Mouse (Mus musculus): Measurements from ENCODE around the gene Sik1. TPM values are rescaled to one million over a fixed set of nuclear protein-coding genes. Genes with fewer than 3 reads are reported as not detected.

Sik1 gene
- polyA plus RNA-seq, 2 experiments, result 2.6 to 3.0 TPM

- H3K4me3 ChIP-seq (ENCODE audit: insufficient read depth in 1 of 2, low read depth in 2 of 2, low read length in 2 of 2), result no peak overlapping the region
- DNase-seq (ENCODE audit: low read depth in 3 of 3, low spot score in 3 of 3) (no peak), ATAC-seq (ENCODE audit: insufficient read depth) (no peak)
- peaks cover 5 to 23% of the 10 kb centered on the region in 2 experiments for H3K4me1 ChIP-seq (replicated peaks; ENCODE audit: control insufficient read depth in 2 of 2, insufficient read depth in 2 of 2, low read length in 1 of 2)
- no peak for TF ChIP-seq EP300 (IDR thresholded peaks at IDR 0.05; ENCODE audit: low read depth)
- no peak for TF ChIP-seq CTCF (IDR thresholded peaks at IDR 0.05; ENCODE audit: low read depth)
- no peaks in the 10 kb centered on the region for H3K36me3 ChIP-seq (replicated peaks; ENCODE audit: control insufficient read depth, insufficient read depth, low read depth)
- WGBS (ENCODE audit: insufficient replicate concordance), result 63% methylated on average over 3 of the region's 3 CpGs
- no peak overlapping the region for H3K4me2 ChIP-seq (ENCODE audit: low read depth)
- H3K9me3 ChIP-seq (ENCODE audit: control insufficient read depth, low read length), result no peaks in the 10 kb centered on the region
- H3K27me3 ChIP-seq (ENCODE audit: control insufficient read depth, insufficient read depth, low read length), result no peaks in the 10 kb centered on the region; the same call in 1 of the 2 replicates
- no peak overlapping the region for H3K27ac ChIP-seq
- no peak overlapping the region for H3K9ac ChIP-seq (replicated peaks)
These were observed 2.4 kb upstream of the Sik1 start for GRCm38 (mm10) chr17:31857903-31858426.

- no peak for TF ChIP-seq CTCF (IDR thresholded peaks at IDR 0.05; ENCODE audit: low read depth)
- no peak for TF ChIP-seq EP300 (IDR thresholded peaks at IDR 0.05; ENCODE audit: low read depth)
- H3K9me3 ChIP-seq (ENCODE audit: control insufficient read depth, low read length), result no peaks in the 10 kb centered on the region
- WGBS (ENCODE audit: insufficient replicate concordance), result 70% methylated on average over 4 of the region's 4 CpGs
- no peak overlapping the region for H3K4me3 ChIP-seq (ENCODE audit: insufficient read depth in 1 of 2, low read depth in 2 of 2, low read length in 2 of 2)
- no peaks in the 10 kb centered on the region; the same call in 1 of the 2 replicates for H3K27me3 ChIP-seq (ENCODE audit: control insufficient read depth, insufficient read depth, low read length)
- no peaks in the 10 kb centered on the region for H3K36me3 ChIP-seq (replicated peaks; ENCODE audit: control insufficient read depth, insufficient read depth, low read depth)
- no peak for ATAC-seq (ENCODE audit: insufficient read depth)
- no peak for DNase-seq (ENCODE audit: low read depth in 3 of 3, low spot score in 3 of 3)
- H3K27ac ChIP-seq, result no peak overlapping the region
- H3K4me1 ChIP-seq (replicated peaks; ENCODE audit: control insufficient read depth in 2 of 2, insufficient read depth in 2 of 2, low read length in 1 of 2), result peaks cover 5 to 27% of the 10 kb centered on the region in 2 experiments
- no peak overlapping the region for H3K9ac ChIP-seq (replicated peaks)
- no peak overlapping the region for H3K4me2 ChIP-seq (ENCODE audit: low read depth)
These were observed 1.6 kb upstream of the Sik1 start for GRCm38 (mm10) chr17:31857251-31857650.

GRCm38 (mm10) chr17:31856519-31857160, 1.0 kb upstream of the Sik1 start:
- WGBS (ENCODE audit: insufficient replicate concordance), result 45% methylated on average over 17 of the region's 17 CpGs
- Histone ChIP-seq H3K9me3 (ENCODE audit: control insufficient read depth, low read length) (no peaks in the 10 kb centered on the region), H3K4me1 (replicated peaks; ENCODE audit: control insufficient read depth in 2 of 2, insufficient read depth in 2 of 2, low read length in 1 of 2) (peaks cover 5 to 26% of the 10 kb centered on the region in 2 experiments), H3K27me3 (ENCODE audit: control insufficient read depth, insufficient read depth, low read length) (no peaks in the 10 kb centered on the region; the same call in 1 of the 2 replicates), H3K4me3 (ENCODE audit: insufficient read depth in 1 of 2, low read depth in 2 of 2, low read length in 2 of 2) (peak overlapping the region in 1 of 2 experiments; percentile 51; a peak in 1 of 4 replicates), H3K4me2 (ENCODE audit: low read depth) (peak overlapping the region; percentile 78), H3K27ac (0 out of 2 replicates have a peak overlapping the region, but pooled peaks have one; percentile 10), H3K9ac (replicated peaks) (no peak overlapping the region; the same call in 1 of the 2 replicates), H3K36me3 (replicated peaks; ENCODE audit: control insufficient read depth, insufficient read depth, low read depth) (no peaks in the 10 kb centered on the region)
- TF ChIP-seq EP300 (IDR thresholded peaks at IDR 0.05; ENCODE audit: low read depth), result no peak
- no peak for TF ChIP-seq CTCF (IDR thresholded peaks at IDR 0.05; ENCODE audit: low read depth)
- DNase-seq (ENCODE audit: low read depth in 3 of 3, low spot score in 3 of 3) (peak in 1 of 3 experiments; percentile 49), ATAC-seq (ENCODE audit: insufficient read depth) (peak; percentile 17; the same call in 1 of the 2 replicates)

- TF ChIP-seq EP300 (IDR thresholded peaks at IDR 0.05; ENCODE audit: low read depth) (no peak), CTCF (IDR thresholded peaks at IDR 0.05; ENCODE audit: low read depth) (no peak)
- H3K4me1 ChIP-seq (replicated peaks; ENCODE audit: control insufficient read depth in 2 of 2, insufficient read depth in 2 of 2, low read length in 1 of 2), result peaks cover 5 to 23% of the 10 kb centered on the region in 2 experiments
- H3K27ac ChIP-seq, result no peak overlapping the region
- H3K4me3 ChIP-seq (ENCODE audit: insufficient read depth in 1 of 2, low read depth in 2 of 2, low read length in 2 of 2), result peak overlapping the region; percentile 65
- H3K9ac ChIP-seq (replicated peaks), result peak overlapping the region; percentile 63
- WGBS (ENCODE audit: insufficient replicate concordance), result under 1% methylated on average over 73 of the region's 73 CpGs
- H3K27me3 ChIP-seq (ENCODE audit: control insufficient read depth, insufficient read depth, low read length), result no peaks in the 10 kb centered on the region; the same call in 1 of the 2 replicates
- no peaks in the 10 kb centered on the region for H3K9me3 ChIP-seq (ENCODE audit: control insufficient read depth, low read length)
- ATAC-seq (ENCODE audit: insufficient read depth), result peak; percentile 49
- DNase-seq (ENCODE audit: low read depth in 3 of 3, low spot score in 3 of 3), result no peak
- peak overlapping the region; percentile 78 for H3K4me2 ChIP-seq (ENCODE audit: low read depth)
- H3K36me3 ChIP-seq (replicated peaks; ENCODE audit: control insufficient read depth, insufficient read depth, low read depth), result peaks cover 7% of the 10 kb centered on the region
These were observed 621 bp downstream of the Sik1 start for GRCm38 (mm10) chr17:31854770-31855596.

All from liver, embryonic 14.5 days (tissue).